Mouse (Mus musculus) liver, embryonic 14.5 days (tissue): ENCODE results near the gene Atp11a. TPM values are rescaled to one million over a fixed set of nuclear protein-coding genes. Genes with fewer than 3 reads are reported as not detected.

Experiments used
- ATAC-seq: fragments of 200-750 bp; cut with Nextera tagmentation; 2 replicates; pipeline ENCODE4 v1.8.0; 2017; ENCODE audit warnings: moderate number of reproducible peaks, mild to moderate bottlenecking, moderate library complexity; ENCODE audit not compliant: insufficient read depth
- DNase-seq, 3 experiments: peaks; one replicate each; pipeline ENCODE4 v3.0.0-alpha.2; 2012 to 2013; ENCODE audit warnings: low read depth in 3 of 3, low spot score in 3 of 3
- H3K27ac ChIP-seq: fragments of 300-500 bp; sonication (generic); 2 replicates; pipeline ENCODE4 v1.5.1; 2014; ENCODE audit warnings: moderate library complexity, mild to moderate bottlenecking, control low read depth, inconsistent platforms
- H3K27me3 ChIP-seq: fragments of 300-500 bp; sonication (generic); 2 replicates; pipeline ENCODE4 v1.6.1; 2014; ENCODE audit warnings: mild to moderate bottlenecking, low read length, moderate library complexity; ENCODE audit not compliant: control insufficient read depth, insufficient read depth
- H3K36me3 ChIP-seq: fragments of 300-500 bp; sonication (generic); replicated peaks from 2 replicates; pipeline ENCODE4 v1.6.1; 2014; ENCODE audit warnings: low read depth; ENCODE audit not compliant: control insufficient read depth, insufficient read depth
- H3K4me1 ChIP-seq, 2 experiments: fragments of 200-500 bp in 1 of 2; fragments of 300-500 bp in 1 of 2; sonication (generic) in 1 of 2; replicated peaks; 2 replicates each; pipeline ENCODE4 v1.6.1; 2012 to 2014; ENCODE audit warnings: antibody characterized with exemption in 1 of 2, inconsistent platforms in 1 of 2, low read length in 1 of 2; ENCODE audit not compliant: control insufficient read depth in 2 of 2, insufficient read depth in 2 of 2
- H3K4me2 ChIP-seq: fragments of 300-500 bp; sonication (generic); 2 replicates; pipeline ENCODE4 v1.6.1; 2014; ENCODE audit warnings: low read depth, mild to moderate bottlenecking, control low read depth, moderate library complexity
- H3K4me3 ChIP-seq, 2 experiments: fragments of 200-500 bp in 1 of 2; fragments of 300-500 bp in 1 of 2; sonication (generic) in 1 of 2; 2 replicates each; pipeline ENCODE4 v1.5.1; 2012 to 2014; ENCODE audit warnings: low read depth in 2 of 2, low read length in 2 of 2, mild to moderate bottlenecking in 2 of 2, control low read depth in 1 of 2, inconsistent platforms in 1 of 2, moderate library complexity in 1 of 2; ENCODE audit not compliant: insufficient read depth in 1 of 2
- H3K9ac ChIP-seq: fragments of 300-500 bp; sonication (generic); replicated peaks from 2 replicates; pipeline ENCODE4 v1.6.1; 2014; ENCODE audit warnings: mild to moderate bottlenecking, control low read depth, moderate library complexity
- H3K9me3 ChIP-seq: fragments of 300-500 bp; sonication (generic); 2 replicates; pipeline ENCODE4 v1.6.1; 2016; ENCODE audit warnings: low read length, mixed read lengths; ENCODE audit not compliant: control insufficient read depth
- CTCF ChIP-seq: IDR thresholded peaks from 2 replicates; pipeline ENCODE4 v1.5.1; 2016; ENCODE audit warnings: antibody characterized with exemption, low read depth, control low read depth
- EP300 ChIP-seq: IDR thresholded peaks from 2 replicates; pipeline ENCODE4 v1.6.1; 2016; ENCODE audit warnings: antibody characterized with exemption, low read depth
- WGBS: fragments of 180-500 bp; shearing (Covaris S2); extraction: QIAGEN DNeasy Blood & Tissue Kit; methylation state at CpG from one replicate; pipeline ENCODE4 v1.1.7; 2014; ENCODE audit not compliant: insufficient replicate concordance; 5-methylcytosine and 5-hydroxymethylcytosine counted together
- polyA plus RNA-seq, 2 experiments: library from polyadenylated mRNA; depleted of rRNA in 1 of 2; stranded (reverse) in 1 of 2; unstranded in 1 of 2; fragments of >200 nt; fragmentation: Nextera tagmentation in 1 of 2; extraction: Ambion mirVana in 1 of 2; gene quantifications; 2 replicates each; pipeline versions ENCODE4 v1.2.1 to v1.2.3; 2012 to 2014

Gene Atp11a
- polyA plus RNA-seq, 2 experiments = 1.2 to 2.7 TPM

DNA sequence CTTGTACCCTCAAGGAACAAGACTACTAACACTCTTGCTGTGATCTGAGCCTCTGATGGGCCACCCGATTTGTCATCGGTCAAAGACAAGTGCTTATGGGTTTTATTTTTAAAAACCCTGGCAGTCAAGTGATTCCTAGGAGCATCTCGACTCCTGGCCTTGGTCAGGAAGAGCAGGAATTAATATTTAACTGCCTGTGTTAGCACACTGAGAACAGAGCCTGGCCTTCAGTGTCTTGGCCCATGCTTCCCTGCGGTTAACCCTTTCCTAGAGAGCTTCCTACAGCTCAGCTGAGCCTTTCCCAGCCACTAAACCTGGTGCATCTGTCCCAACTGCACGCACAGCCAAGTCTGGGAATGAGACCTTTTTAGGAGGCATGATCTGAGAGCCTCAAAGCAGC, 48.1 kb downstream of the Atp11a start:
- Histone ChIP-seq H3K27me3 (no peaks in the 10 kb centered on the region; the same call in 1 of the 2 replicates), H3K9me3 (no peaks in the 10 kb centered on the region), H3K4me3 (no peak overlapping the region), H3K4me2 (no peak overlapping the region), H3K27ac (no peak overlapping the region), H3K9ac (no peak overlapping the region), H3K36me3 (no peaks in the 10 kb centered on the region), H3K4me1 (no peaks in the 10 kb centered on the region)
- WGBS = 57% methylated on average over 5 of the region's 5 CpGs
- ATAC-seq (no peak), DNase-seq (no peak)
- TF ChIP-seq EP300 = no peak
- no peak for TF ChIP-seq CTCF

DNA sequence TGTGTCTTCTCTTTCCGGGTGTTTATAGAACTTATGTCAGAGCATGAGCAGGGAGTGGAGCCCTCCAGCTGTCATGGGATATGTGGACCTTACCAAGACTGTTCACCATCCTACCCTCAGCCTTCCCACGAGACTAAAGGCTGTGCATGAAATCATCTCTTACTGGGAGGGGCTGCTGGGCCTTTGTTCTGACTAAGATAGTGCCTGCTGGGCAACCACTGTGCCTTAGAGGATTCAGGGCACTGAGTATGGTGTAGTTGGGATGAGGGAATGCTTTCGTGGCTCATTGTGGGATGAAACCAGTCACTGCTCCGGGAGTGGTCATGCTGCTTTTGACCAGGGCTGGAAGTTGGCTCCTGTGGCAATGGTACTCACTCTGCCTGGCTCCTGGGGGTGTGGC, 48.8 kb downstream of the Atp11a start:
- 58% methylated on average over 4 of the region's 4 CpGs for WGBS
- Histone ChIP-seq H3K4me1 (no peaks in the 10 kb centered on the region), H3K9me3 (no peaks in the 10 kb centered on the region), H3K36me3 (no peaks in the 10 kb centered on the region), H3K9ac (no peak overlapping the region), H3K27ac (no peak overlapping the region), H3K4me3 (no peak overlapping the region), H3K27me3 (no peaks in the 10 kb centered on the region; the same call in 1 of the 2 replicates), H3K4me2 (no peak overlapping the region)
- TF ChIP-seq CTCF = no peak
- TF ChIP-seq EP300 = no peak
- ATAC-seq (no peak), DNase-seq (no peak)

DNA sequence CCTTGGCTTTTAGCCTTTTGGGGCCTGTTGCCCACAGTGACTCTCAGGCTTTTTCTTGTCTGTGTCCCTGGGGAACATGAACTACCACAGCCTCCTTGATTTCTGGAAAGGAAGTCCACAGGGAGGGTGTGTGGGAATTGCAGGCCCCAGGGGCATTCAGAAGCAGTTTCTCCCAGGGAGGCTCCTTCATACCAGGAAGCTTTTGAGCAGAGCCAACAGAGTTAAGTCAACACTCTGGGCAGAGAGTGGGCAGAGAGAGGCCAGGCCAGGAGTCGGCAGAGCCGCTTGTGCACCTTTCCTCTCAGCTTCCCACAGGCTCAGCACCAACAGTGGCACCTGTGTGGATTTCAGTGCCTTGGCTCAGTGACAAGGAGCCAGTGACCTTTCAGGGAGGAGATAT, 51.2 kb downstream of the Atp11a start:
- DNase-seq = no peak
- Histone ChIP-seq H3K9me3 (no peaks in the 10 kb centered on the region), H3K27ac (no peak overlapping the region), H3K4me3 (no peak overlapping the region), H3K4me1 (no peaks in the 10 kb centered on the region), H3K4me2 (no peak overlapping the region), H3K27me3 (no peaks in the 10 kb centered on the region), H3K36me3 (no peaks in the 10 kb centered on the region), H3K9ac (no peak overlapping the region)
- no peak for TF ChIP-seq CTCF
- no peak for TF ChIP-seq EP300
- WGBS = 61% methylated on average over 2 of the region's 2 CpGs
- ATAC-seq = no peak

DNA sequence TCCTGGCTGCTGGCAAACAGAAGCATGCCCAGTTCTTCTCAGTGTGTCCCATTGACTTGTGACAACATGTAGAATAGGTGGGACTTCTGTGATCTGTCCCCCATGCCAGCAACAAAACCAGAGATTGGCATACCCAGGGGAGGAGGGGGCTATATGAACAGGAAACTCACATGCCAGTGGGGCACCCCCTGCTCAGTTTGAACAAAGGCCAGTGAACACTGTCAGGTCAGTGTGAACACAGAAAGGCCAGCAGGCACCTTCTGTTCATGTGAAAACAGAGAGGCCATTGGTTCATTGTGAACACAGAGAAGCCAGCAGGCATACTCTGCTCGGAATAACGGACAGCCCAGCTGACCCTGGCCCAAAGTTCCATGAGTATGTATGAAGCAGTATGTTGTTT, 52.7 kb downstream of the Atp11a start:
- no peaks in the 10 kb centered on the region for H3K27me3 ChIP-seq
- H3K27ac ChIP-seq = no peak overlapping the region
- no peak overlapping the region for H3K4me2 ChIP-seq
- no peaks in the 10 kb centered on the region for H3K9me3 ChIP-seq
- no peak for DNase-seq
- no peak for TF ChIP-seq CTCF
- no peak for TF ChIP-seq EP300
- H3K9ac ChIP-seq = no peak overlapping the region
- no peak overlapping the region for H3K4me3 ChIP-seq
- H3K4me1 ChIP-seq = no peaks in the 10 kb centered on the region
- no peaks in the 10 kb centered on the region for H3K36me3 ChIP-seq
- no peak for ATAC-seq
- WGBS = 84% methylated on average over 2 of the region's 2 CpGs

DNA sequence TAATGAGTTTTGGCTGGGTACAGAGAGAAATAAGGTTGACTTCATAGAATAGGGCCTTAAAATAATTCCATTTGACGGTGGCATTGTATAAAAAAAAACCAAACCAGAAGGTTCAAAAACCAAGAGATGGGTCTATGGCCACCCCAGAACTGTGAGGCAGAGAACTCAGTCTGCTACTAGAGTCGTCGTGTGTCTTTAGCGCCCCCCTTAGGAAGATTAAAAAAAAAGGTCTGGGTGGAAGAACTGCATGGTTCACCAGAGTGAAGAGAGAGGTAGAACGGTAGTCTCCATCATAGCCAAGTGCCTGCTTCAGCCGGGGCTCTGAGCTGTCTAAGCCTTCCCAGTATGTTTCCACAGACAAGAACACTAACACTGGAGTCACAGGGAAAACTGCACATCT, 54.4 kb downstream of the Atp11a start:
- H3K9ac ChIP-seq = no peak overlapping the region
- no peak overlapping the region for H3K4me3 ChIP-seq
- peak; percentile 27; the same call in 1 of the 2 replicates for TF ChIP-seq CTCF
- no peak for TF ChIP-seq EP300
- no peak overlapping the region for H3K27ac ChIP-seq
- H3K9me3 ChIP-seq = no peaks in the 10 kb centered on the region
- no peaks in the 10 kb centered on the region for H3K4me1 ChIP-seq
- H3K4me2 ChIP-seq = no peak overlapping the region
- no peaks in the 10 kb centered on the region for H3K27me3 ChIP-seq
- ATAC-seq = no peak
- WGBS = 35% methylated on average over 6 of the region's 6 CpGs
- no peak for DNase-seq
- H3K36me3 ChIP-seq = no peaks in the 10 kb centered on the region

DNA sequence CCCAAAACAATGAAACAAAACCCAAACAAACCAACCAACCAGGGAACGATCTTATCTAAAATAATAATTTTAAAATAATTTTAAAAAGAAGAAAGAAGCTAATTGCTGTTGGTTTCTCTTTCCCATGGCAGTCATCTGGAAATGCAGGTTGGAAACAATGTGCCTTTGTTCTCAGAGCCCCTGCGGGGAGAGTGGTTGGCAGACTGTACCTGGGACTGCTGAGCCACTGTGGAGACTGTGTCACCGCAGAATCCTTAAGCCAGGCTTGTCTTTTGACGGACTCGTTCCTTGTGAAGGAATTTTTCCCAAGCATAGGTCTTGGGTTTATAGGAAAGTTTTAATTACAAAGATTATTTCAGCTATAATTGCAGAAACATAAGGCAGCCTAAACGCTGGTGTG, 59.6 kb downstream of the Atp11a start:
- ATAC-seq (no peak), DNase-seq (no peak)
- H3K4me1 ChIP-seq = no peaks in the 10 kb centered on the region
- H3K9me3 ChIP-seq = no peaks in the 10 kb centered on the region
- no peak overlapping the region for H3K4me3 ChIP-seq
- WGBS = 71% methylated on average over 6 of the region's 6 CpGs
- no peak overlapping the region for H3K27ac ChIP-seq
- no peaks in the 10 kb centered on the region; the same call in 1 of the 2 replicates for H3K27me3 ChIP-seq
- TF ChIP-seq CTCF (no peak), EP300 (no peak)
- H3K4me2 ChIP-seq = no peak overlapping the region
- no peaks in the 10 kb centered on the region for H3K36me3 ChIP-seq
- H3K9ac ChIP-seq = no peak overlapping the region
